Mouse (Mus musculus): ENCODE results near the gene Aven.
"Not testable (repeated sequence)": the region's sequence is repeated elsewhere in the genome, so short reads cannot be mapped to it uniquely, and the experiment has no call there.

- TF ChIP-seq CTCF, POLR2A (IDR thresholded peaks at IDR 0.05; ENCODE audit: extremely low read depth, insufficient read depth, low read length): not testable (repeated sequence)
Observed at GRCm38 (mm10) chr2:112448046-112448445, 44.7 kb upstream of the Aven start.
